Mouse (Mus musculus): Measurements from ENCODE around the gene Vamp5.

The Vamp5 gene

DNA sequence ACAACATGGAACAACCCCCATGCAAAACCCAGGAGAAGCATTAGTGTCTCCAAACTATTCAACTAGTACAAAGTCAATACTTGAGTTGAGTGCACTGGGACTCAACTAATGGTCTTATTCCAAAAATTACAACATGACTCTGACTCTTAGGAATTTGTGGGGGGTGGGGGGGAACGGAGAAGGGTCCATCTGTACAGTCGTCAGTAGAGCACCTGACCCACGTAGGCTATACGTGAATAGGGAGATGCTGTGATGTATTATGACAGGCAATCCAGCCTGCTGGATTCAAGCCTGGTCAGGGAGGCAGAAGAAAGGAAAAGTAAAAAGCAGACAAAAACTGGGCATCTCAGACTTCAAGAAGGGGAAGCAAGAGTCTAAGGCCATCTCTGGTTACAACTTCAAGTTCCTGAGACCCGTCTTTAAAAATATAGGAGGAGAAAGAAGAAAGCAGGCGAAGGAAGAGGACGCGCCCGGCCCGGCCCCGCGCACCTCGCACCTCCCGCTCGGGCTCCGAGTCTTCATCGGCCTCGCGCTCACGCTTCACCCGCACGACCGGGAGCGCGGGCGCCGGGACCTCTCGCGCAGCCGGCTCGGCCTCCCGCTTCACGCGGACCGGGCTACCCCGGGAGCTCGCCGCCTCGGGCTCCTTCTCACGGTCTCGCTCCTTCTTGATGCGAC, 35.7 kb downstream of the Vamp5 start:
- no peak for DNase-seq (ENCODE audit: low read depth)

DNA sequence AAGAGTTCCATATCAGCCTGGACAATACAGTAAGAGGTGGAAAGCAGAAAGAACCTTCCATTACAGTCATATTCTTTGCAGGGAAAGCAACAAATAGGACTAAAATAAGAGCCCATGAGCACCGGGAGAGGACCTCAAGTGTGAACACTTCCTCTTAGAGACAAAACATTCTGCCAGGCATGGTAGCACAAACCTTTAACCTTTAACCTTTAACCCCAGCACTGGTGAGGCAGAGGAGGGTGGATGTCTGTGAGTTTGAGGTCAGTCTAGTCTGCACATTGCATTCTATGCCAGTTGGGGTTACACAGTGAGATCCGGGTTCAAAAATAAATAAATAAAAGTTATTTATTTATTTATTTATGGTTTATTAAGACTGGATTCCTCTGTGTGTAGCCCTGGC, 39.8 kb downstream of the Vamp5 start:
- no peak for DNase-seq (ENCODE audit: low read depth)

DNA sequence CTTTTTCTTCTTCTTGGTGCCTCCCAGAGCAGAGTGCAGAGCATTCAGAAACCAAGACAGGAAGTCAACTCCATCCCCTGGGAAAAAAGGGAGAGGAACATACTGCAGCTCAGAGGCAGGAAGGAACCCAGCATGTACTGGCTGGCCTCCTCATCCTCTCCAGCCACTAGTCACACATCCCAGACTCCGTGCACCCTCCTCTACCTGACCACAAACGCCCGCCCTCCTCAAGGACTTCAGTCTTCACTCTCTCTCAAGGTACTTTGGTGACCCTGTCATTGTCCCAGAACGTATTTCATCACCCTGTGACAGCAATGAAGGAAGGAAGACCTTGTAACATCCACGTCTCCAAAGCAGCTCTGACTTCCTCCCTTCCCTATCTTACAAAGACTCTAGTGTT, 47.2 kb downstream of the Vamp5 start:
- DNase-seq (ENCODE audit: low read depth) = no peak

DNA sequence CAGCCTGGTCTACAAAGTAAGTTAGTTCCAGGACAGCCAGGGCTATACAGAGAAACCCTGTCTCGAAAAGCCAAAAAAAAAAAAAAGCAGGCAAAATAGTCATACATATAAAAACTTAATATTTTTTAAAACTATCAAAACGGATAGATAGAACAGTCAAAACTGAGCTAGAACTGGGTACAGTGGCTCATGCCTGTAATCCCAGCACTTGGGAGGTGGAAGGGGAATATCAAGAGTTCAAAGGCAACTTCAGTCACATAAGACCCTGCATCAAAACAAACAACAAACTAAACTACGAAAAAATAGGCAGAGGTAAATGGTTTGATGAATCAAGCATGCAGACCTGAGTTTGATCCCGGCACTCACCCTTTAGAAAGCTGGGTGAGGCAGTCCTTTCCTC, 50.1 kb downstream of the Vamp5 start:
- DNase-seq (ENCODE audit: low read depth) = no peak

DNA sequence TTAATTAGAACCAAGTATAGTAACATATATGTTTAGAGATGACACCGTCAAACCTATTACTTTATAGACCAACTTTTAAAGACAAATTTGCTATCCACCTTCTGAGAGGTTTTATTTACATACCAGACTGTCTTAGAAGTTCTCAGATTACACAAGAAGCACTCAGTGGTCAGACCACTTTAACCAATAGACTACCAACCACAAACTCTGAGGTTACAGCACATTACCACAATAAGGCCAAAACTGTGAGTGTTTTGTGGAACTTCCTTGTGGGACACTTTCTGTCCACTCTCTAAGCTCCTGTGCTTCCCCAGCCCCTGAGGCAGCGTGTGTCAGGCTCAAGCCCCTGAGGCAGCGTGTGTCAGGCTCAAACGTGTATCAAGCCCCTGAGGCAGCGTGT, 51.2 kb downstream of the Vamp5 start:
- DNase-seq (ENCODE audit: low read depth) = no peak

DNA sequence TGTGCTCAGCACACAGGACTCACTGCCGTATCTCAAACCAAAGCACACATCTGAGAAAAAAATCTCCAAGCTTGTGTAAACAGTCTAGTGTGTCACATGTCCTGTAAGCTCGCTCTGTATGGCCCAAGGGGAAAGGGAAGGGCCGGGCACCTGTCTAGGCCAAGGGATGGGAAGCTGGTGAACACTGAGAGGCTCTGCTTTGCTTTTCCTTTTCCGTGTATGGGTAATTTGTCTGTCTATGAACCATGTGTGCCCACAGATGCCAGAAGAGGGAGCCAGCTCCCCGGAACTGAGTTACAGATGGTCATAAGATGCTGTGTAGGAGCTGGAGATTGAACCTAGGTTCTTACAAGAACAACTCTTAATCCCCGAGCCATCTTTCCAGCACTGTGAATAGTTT, 54.0 kb downstream of the Vamp5 start:
- DNase-seq (ENCODE audit: low read depth) = no peak

DNA sequence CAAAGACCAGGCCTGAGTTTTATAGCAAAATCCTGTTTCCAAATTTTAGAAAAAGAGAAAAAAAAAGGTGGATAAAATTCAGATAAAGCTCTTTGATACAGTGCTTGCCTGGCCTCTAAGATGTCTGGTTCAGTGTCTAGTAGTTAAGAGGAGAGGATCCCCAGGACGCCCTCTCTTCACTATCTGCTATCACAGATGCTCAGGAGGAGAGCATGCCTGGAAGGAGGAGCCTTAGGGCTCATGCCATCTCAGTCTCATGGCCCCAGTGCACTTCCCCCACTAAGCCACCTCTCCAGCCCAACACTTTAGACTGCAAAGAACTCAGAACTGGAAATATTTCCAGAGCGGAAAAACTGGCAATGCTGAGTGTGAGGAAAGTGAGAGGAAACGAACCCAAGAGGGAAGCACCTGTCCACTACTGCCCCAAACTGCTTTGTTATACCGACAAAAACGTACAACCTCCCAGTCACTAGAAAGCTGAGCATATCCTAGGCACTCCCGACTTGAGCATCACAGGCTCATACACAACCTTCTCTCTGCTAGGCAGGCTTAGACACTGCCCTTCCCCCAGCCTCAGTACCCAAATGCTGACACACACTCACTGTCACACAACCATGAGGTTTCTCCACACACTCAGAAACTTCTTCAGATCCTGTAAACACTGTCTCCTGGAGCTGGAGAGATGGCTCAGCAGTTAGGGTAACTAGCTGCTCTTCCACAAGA, 56.3 kb downstream of the Vamp5 start:
- DNase-seq (ENCODE audit: low read depth) = no peak

DNA sequence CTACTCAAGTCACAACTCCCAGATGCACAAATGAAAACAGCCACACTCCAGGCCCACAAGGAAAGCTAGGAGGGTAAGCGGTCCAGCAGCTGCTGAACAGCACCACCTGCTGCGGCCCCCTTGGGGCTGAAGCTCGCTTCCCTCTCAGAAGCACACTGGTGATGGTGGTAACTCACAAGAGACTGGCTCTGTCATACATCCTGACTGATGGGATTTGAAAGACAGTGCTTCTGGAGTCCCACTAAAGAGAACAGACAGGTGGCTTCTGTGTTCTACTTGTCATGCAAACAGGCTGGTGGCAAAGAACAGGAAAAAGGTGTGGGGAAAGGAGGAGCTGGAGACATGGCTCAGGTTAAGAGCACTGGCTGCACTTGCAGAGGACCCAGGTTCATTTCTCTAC, 57.3 kb downstream of the Vamp5 start:
- DNase-seq (ENCODE audit: low read depth) = no peak

DNA sequence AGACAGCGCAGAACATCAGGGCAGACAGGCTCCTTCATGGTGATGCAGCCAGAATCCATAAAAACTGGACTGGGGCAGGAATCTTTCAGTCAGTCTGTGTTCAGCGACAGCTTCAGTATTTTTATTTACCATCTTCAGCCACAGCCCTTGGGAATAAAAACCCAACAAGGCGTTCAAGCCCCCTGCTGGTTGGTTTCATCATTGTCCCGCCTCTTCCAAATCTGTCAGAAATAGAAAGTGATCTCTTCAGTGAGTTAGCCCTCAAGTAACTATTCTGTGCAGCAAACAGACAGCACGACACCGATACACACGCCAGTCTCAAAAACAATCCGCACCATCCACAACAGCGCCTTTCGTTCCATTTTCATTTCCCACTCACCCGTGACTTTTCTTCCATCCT, 61.2 kb downstream of the Vamp5 start:
- DNase-seq (ENCODE audit: low read depth) = no peak

Data from fibroblast of lung, adult 2 months (primary cell).